Mouse (Mus musculus) testis, adult 2 months (tissue): ENCODE measurements around the gene Kif9.
A peak's percentile ranks its signal among the peaks of the same experiment; 100 is the strongest.

Source experiments
- CTCF ChIP-seq: fragments of 200-500 bp; IDR thresholded peaks from 2 replicates; pipeline ENCODE4 v1.5.1; 2012; ENCODE audit warnings: low read depth, mild to moderate bottlenecking, inconsistent platforms, low read length, moderate library complexity; ENCODE audit not compliant: control insufficient read depth, insufficient read depth, insufficient replicate concordance
- POLR2A ChIP-seq: fragments of 200-500 bp; IDR thresholded peaks from 2 replicates; pipeline ENCODE4 v1.6.1; 2012; ENCODE audit warnings: low read depth, mild to moderate bottlenecking, inconsistent platforms, low read length, moderate library complexity; ENCODE audit not compliant: control insufficient read depth

GRCm38 (mm10) chr9:110529002-110529737 lies 52.4 kb downstream of the Kif9 start:
- TF ChIP-seq POLR2A: peak; percentile 48; the same call in 1 of the 2 replicates
- no peak for TF ChIP-seq CTCF
